Comparison of ENCODE assay signal across 12 mouse cellular contexts in the genomic region with DNA sequence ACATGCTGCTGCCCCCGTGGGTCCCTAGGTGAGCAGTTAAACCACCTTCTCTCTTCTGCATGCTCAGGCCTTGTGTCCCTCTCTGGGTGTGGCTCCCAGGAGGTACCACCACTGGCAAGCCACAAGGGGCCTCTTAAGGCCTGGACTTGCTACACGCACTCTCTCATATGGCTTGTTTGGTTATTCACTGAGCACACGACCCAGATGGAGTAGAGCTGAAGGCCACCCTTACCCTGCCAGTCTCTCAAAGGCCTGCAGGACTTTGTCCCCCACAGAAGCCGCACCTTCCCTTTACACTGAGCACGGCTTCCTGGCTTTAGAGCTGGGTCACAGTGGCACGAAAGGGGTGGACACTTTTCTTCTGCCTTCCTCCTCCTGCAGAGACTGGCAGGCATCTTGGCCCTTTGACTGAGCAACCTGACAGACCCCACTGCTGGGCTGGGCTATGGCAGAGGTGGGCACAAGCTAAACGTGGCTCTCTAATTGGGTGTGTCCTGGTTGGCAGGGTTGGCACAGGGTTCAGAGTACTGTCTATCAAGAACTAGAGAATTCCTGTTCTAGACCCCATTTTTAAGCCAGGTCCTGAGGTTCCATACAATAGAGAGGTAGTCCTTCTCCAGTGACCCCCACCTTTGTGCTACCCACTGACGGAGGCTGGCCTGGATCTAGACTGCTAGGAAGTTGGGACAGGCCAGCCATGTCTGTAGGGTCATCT. TPM values are rescaled to one million over a fixed set of nuclear protein-coding genes. Genes with fewer than 3 reads are reported as not detected.
DNase-seq lines count a peak whose midpoint lies in the region; ATAC-seq and TF ChIP-seq lines count a peak whose summit lies in the region.
"Had no signal": no experiment of that assay in that cellular context is flagged by ENCODE, and none has a peak within 500 bp of the region (broad histone marks: within the 10 kb centered on the region; RNA-seq: fewer than 3 reads in every experiment).

No protein-coding gene starts in this region.

- intact Hi-C loops in heart, postnatal 14 days (cut with DNase I), result no loop called here

- DNase-seq in heart, postnatal 14 days, result no peak
- no peak for DNase-seq in midbrain, embryonic 14.5 days
- DNase-seq in midbrain, postnatal 0 days (ENCODE audit: low spot score), result no peak
- DNase-seq in liver, embryonic 11.5 days (ENCODE audit: low spot score), result no peak
- DNase-seq in ovary, postnatal 36 days (ENCODE audit: low spot score), result no peak
- DNase-seq in T-cell, adult 2 months (ENCODE audit: low spot score), result no peak
- DNase-seq: right cerebral cortex, postnatal 4 days; thymus, postnatal 14 days had no signal

- peaks cover 13% of the 10 kb centered on the region for H3K27me3 ChIP-seq in heart, embryonic 13.5 days (replicated peaks)
- H3K27me3 ChIP-seq in midbrain, embryonic 14.5 days (ENCODE audit: control insufficient read depth, insufficient read depth, low read length), result no peaks in the 10 kb centered on the region
- no peaks in the 10 kb centered on the region for H3K27me3 ChIP-seq in midbrain, postnatal 0 days (ENCODE audit: insufficient read depth, low read length)
- H3K27me3 ChIP-seq in liver, embryonic 11.5 days (replicated peaks; ENCODE audit: control insufficient read depth, insufficient read depth, low read length), result peaks cover 11% of the 10 kb centered on the region; the same call in 1 of the 2 replicates
- peaks cover 4% of the 10 kb centered on the region; the same call in 1 of the 2 replicates for H3K27me3 ChIP-seq in stomach, embryonic 16.5 days (ENCODE audit: control insufficient read depth, insufficient read depth, low read length)

- no peak overlapping the region for H3K4me3 ChIP-seq in heart, embryonic 13.5 days
- H3K4me3 ChIP-seq in midbrain, embryonic 14.5 days (replicated peaks; ENCODE audit: low read depth, low read length), result no peak overlapping the region
- H3K4me3 ChIP-seq in midbrain, postnatal 0 days (ENCODE audit: low read depth, low read length), result no peak overlapping the region
- H3K4me3 ChIP-seq in liver, embryonic 11.5 days (ENCODE audit: low read depth, low read length), result no peak overlapping the region
- H3K4me3 ChIP-seq in stomach, embryonic 16.5 days (replicated peaks; ENCODE audit: low read length), result peak overlapping the region; percentile 25
- H3K4me3 ChIP-seq: embryonic facial prominence, embryonic 13.5 days; limb, embryonic 12.5 days had no signal

- no peaks in the 10 kb centered on the region for H3K9me3 ChIP-seq in heart, embryonic 13.5 days
- H3K9me3 ChIP-seq in midbrain, embryonic 14.5 days (ENCODE audit: control insufficient read depth, low read length), result no peaks in the 10 kb centered on the region
- H3K9me3 ChIP-seq in midbrain, postnatal 0 days (ENCODE audit: low read length), result no peaks in the 10 kb centered on the region
- H3K9me3 ChIP-seq in liver, embryonic 11.5 days (ENCODE audit: control insufficient read depth, low read length), result no peaks in the 10 kb centered on the region
- H3K9me3 ChIP-seq in stomach, embryonic 16.5 days (replicated peaks; ENCODE audit: control insufficient read depth, low read length), result no peaks in the 10 kb centered on the region
- H3K9me3 ChIP-seq: embryonic facial prominence, embryonic 13.5 days; limb, embryonic 12.5 days had no signal

- peaks cover 49% of the 10 kb centered on the region for H3K4me1 ChIP-seq in heart, embryonic 13.5 days
- no peaks in the 10 kb centered on the region for H3K4me1 ChIP-seq in midbrain, embryonic 14.5 days (ENCODE audit: control insufficient read depth, insufficient read depth, low read length)
- H3K4me1 ChIP-seq in midbrain, postnatal 0 days (ENCODE audit: insufficient read depth, low read length), result no peaks in the 10 kb centered on the region
- H3K4me1 ChIP-seq in liver, embryonic 11.5 days (replicated peaks; ENCODE audit: control insufficient read depth, insufficient read depth, low read length), result peaks cover 52% of the 10 kb centered on the region
- peaks cover 31% of the 10 kb centered on the region for H3K4me1 ChIP-seq in stomach, embryonic 16.5 days (ENCODE audit: control insufficient read depth, insufficient read depth, low read length)

- WGBS in heart, embryonic 13.5 days, result 71% methylated on average over 8 of the region's 8 CpGs
- WGBS in midbrain, embryonic 14.5 days, result 79% methylated on average over 8 of the region's 8 CpGs
- WGBS in midbrain, postnatal 0 days, result 79% methylated on average over 8 of the region's 8 CpGs
- 51% methylated on average over 8 of the region's 8 CpGs for WGBS in liver, embryonic 11.5 days
- WGBS in stomach, embryonic 16.5 days, result 63% methylated on average over 8 of the region's 8 CpGs

- H3K36me3 ChIP-seq in heart, embryonic 13.5 days, result no peaks in the 10 kb centered on the region
- H3K36me3 ChIP-seq in midbrain, embryonic 14.5 days (ENCODE audit: control insufficient read depth, insufficient read depth, low read length), result no peaks in the 10 kb centered on the region
- H3K36me3 ChIP-seq in midbrain, postnatal 0 days (ENCODE audit: insufficient read depth, low read length), result no peaks in the 10 kb centered on the region
- no peaks in the 10 kb centered on the region for H3K36me3 ChIP-seq in liver, embryonic 11.5 days (ENCODE audit: control insufficient read depth, insufficient read depth, low read length)
- no peaks in the 10 kb centered on the region for H3K36me3 ChIP-seq in stomach, embryonic 16.5 days (ENCODE audit: control insufficient read depth, insufficient read depth, low read length)
- H3K36me3 ChIP-seq: embryonic facial prominence, embryonic 13.5 days; limb, embryonic 12.5 days had no signal

- 0 out of 2 replicates have a peak overlapping the region, but pooled peaks have one; percentile 63 for H3K9ac ChIP-seq in heart, embryonic 13.5 days
- H3K9ac ChIP-seq in midbrain, embryonic 14.5 days (replicated peaks; ENCODE audit: low read length), result no peak overlapping the region
- no peak overlapping the region for H3K9ac ChIP-seq in midbrain, postnatal 0 days (replicated peaks; ENCODE audit: low read length, poor library complexity, severe bottlenecking)
- no peak overlapping the region for H3K9ac ChIP-seq in liver, embryonic 11.5 days (ENCODE audit: low read depth, low read length)
- peak overlapping the region; percentile 44 for H3K9ac ChIP-seq in stomach, embryonic 16.5 days (ENCODE audit: low read length)
- H3K9ac ChIP-seq: embryonic facial prominence, embryonic 13.5 days; limb, embryonic 12.5 days had no signal

- peak overlapping the region; percentile 64 for H3K27ac ChIP-seq in heart, embryonic 13.5 days (replicated peaks)
- H3K27ac ChIP-seq in midbrain, embryonic 14.5 days (replicated peaks; ENCODE audit: low read depth, low read length), result no peak overlapping the region
- H3K27ac ChIP-seq in midbrain, postnatal 0 days (ENCODE audit: low read depth, low read length), result no peak overlapping the region
- peak overlapping the region; percentile 41 for H3K27ac ChIP-seq in liver, embryonic 11.5 days (ENCODE audit: low read depth, low read length)
- H3K27ac ChIP-seq in stomach, embryonic 16.5 days (ENCODE audit: low read length), result peak overlapping the region; percentile 97
- H3K27ac ChIP-seq: embryonic facial prominence, embryonic 13.5 days; limb, embryonic 12.5 days had no signal

- 0 out of 2 replicates have a peak overlapping the region, but pooled peaks have one; percentile 0 for H3K4me2 ChIP-seq in heart, embryonic 13.5 days
- H3K4me2 ChIP-seq in midbrain, embryonic 14.5 days (ENCODE audit: low read length), result no peak overlapping the region
- no peak overlapping the region for H3K4me2 ChIP-seq in midbrain, postnatal 0 days (ENCODE audit: low read depth, low read length, poor library complexity, severe bottlenecking)
- H3K4me2 ChIP-seq in liver, embryonic 11.5 days, result peak overlapping the region; percentile 18
- peak overlapping the region; percentile 50 for H3K4me2 ChIP-seq in stomach, embryonic 16.5 days (ENCODE audit: low read depth, low read length)
- H3K4me2 ChIP-seq: embryonic facial prominence, embryonic 13.5 days; limb, embryonic 12.5 days had no signal

- no peak for ATAC-seq in heart, embryonic 13.5 days (ENCODE audit: extremely low read depth, insufficient number of reproducible peaks, low FRiP score, low TSS enrichment)
- 0 out of 2 replicates have a peak, but pooled peaks have one; percentile 11 for ATAC-seq in midbrain, embryonic 14.5 days (ENCODE audit: low FRiP score, low TSS enrichment)
- ATAC-seq in midbrain, postnatal 0 days (ENCODE audit: low FRiP score), result no peak
- no peak for ATAC-seq in liver, embryonic 11.5 days (replicated peaks; ENCODE audit: low FRiP score)
- peak; percentile 54 for ATAC-seq in stomach, embryonic 16.5 days (ENCODE audit: insufficient read depth, low FRiP score)

- TF ChIP-seq CTCF in midbrain, postnatal 0 days (IDR thresholded peaks at IDR 0.05), result no peak

RNA-seq across cellular contexts. Expression of a gene that starts 2.8 kb away (rescaled TPM):
- polyA plus RNA-seq in heart, embryonic 13.5 days (2015; fragmentation: Nextera tagmentation; extraction: Ambion mirVana), result 3.7 and 4.7 TPM in 2 replicates
- total RNA-seq in heart, postnatal 14 days (2021), result 1 to 10 TPM; 2.6 to 2.9 TPM
- 0.90 and 1.2 TPM in 2 replicates for polyA plus RNA-seq in midbrain, embryonic 14.5 days (2014; fragmentation: Nextera tagmentation; extraction: Ambion mirVana)
- 0.66 and 1.0 TPM in 2 replicates for total RNA-seq in midbrain, postnatal 0 days (2014; rRNA removed)
- 2.3 and 2.4 TPM in 2 replicates for polyA plus RNA-seq in midbrain, postnatal 0 days (2015; fragmentation: Nextera tagmentation; extraction: Ambion mirVana)
- polyA plus RNA-seq in liver, embryonic 11.5 days (2014; fragmentation: Nextera tagmentation; extraction: Ambion mirVana), result 4.5 and 4.6 TPM in 2 replicates
- polyA plus RNA-seq in stomach, embryonic 16.5 days (2015; fragmentation: Nextera tagmentation; extraction: Ambion mirVana), result 19.6 and 21.4 TPM in 2 replicates

RNA-seq across cellular contexts. Expression of a gene that starts 27.2 kb away (rescaled TPM):
- polyA plus RNA-seq in heart, embryonic 13.5 days (2015; fragmentation: Nextera tagmentation; extraction: Ambion mirVana), result 32.7 and 34.4 TPM in 2 replicates
- 10 to 100 TPM; 26.5 to 30.9 TPM for total RNA-seq in heart, postnatal 14 days (2021)
- 54.0 and 73.8 TPM in 2 replicates for polyA plus RNA-seq in midbrain, embryonic 14.5 days (2014; fragmentation: Nextera tagmentation; extraction: Ambion mirVana)
- total RNA-seq in midbrain, postnatal 0 days (2014; rRNA removed), result 48.3 and 50.6 TPM in 2 replicates
- 22.1 and 23.8 TPM in 2 replicates for polyA plus RNA-seq in midbrain, postnatal 0 days (2015; fragmentation: Nextera tagmentation; extraction: Ambion mirVana)
- polyA plus RNA-seq in liver, embryonic 11.5 days (2014; fragmentation: Nextera tagmentation; extraction: Ambion mirVana), result 54.4 and 55.8 TPM in 2 replicates
- 55.0 and 59.0 TPM in 2 replicates for polyA plus RNA-seq in stomach, embryonic 16.5 days (2015; fragmentation: Nextera tagmentation; extraction: Ambion mirVana)

RNA-seq across cellular contexts. Expression of a gene that starts 35.9 kb away (rescaled TPM):
- polyA plus RNA-seq in heart, embryonic 13.5 days (2015; fragmentation: Nextera tagmentation; extraction: Ambion mirVana), result 12.7 and 13.4 TPM in 2 replicates
- total RNA-seq in heart, postnatal 14 days (2021), result 10 to 100 TPM in 1 of 2 experiments, 1 to 10 TPM in 1; 9.1 to 11.4 TPM
- 2.0 and 2.5 TPM in 2 replicates for polyA plus RNA-seq in midbrain, embryonic 14.5 days (2014; fragmentation: Nextera tagmentation; extraction: Ambion mirVana)
- total RNA-seq in midbrain, postnatal 0 days (2014; rRNA removed), result 3.9 and 5.4 TPM in 2 replicates
- polyA plus RNA-seq in midbrain, postnatal 0 days (2015; fragmentation: Nextera tagmentation; extraction: Ambion mirVana), result 3.1 and 3.4 TPM in 2 replicates
- polyA plus RNA-seq in liver, embryonic 11.5 days (2014; fragmentation: Nextera tagmentation; extraction: Ambion mirVana), result 2.4 and 3.9 TPM in 2 replicates
- 4.8 and 4.9 TPM in 2 replicates for polyA plus RNA-seq in stomach, embryonic 16.5 days (2015; fragmentation: Nextera tagmentation; extraction: Ambion mirVana)

Comparison
In these comparisons a context has a peak if more than half of its experiments do, and no peak if none do; other contexts are left out.
1. ATAC-seq: peak in midbrain, embryonic 14.5 days (single experiment) and stomach, embryonic 16.5 days (single experiment); none in heart, embryonic 13.5 days (single experiment), midbrain, postnatal 0 days (single experiment) and liver, embryonic 11.5 days (single experiment).
2. H3K27ac ChIP-seq: peak in heart, embryonic 13.5 days (single experiment), liver, embryonic 11.5 days (single experiment) and stomach, embryonic 16.5 days (single experiment); none in midbrain, embryonic 14.5 days (single experiment) and midbrain, postnatal 0 days (single experiment).
3. H3K4me2 ChIP-seq: peak in heart, embryonic 13.5 days (single experiment), liver, embryonic 11.5 days (single experiment) and stomach, embryonic 16.5 days (single experiment); none in midbrain, embryonic 14.5 days (single experiment) and midbrain, postnatal 0 days (single experiment).
4. H3K9ac ChIP-seq: peak in heart, embryonic 13.5 days (single experiment) and stomach, embryonic 16.5 days (single experiment); none in midbrain, embryonic 14.5 days (single experiment), midbrain, postnatal 0 days (single experiment) and liver, embryonic 11.5 days (single experiment).